Mouse (Mus musculus): ENCODE data around the gene Pan3. TPM values are rescaled to one million over a fixed set of nuclear protein-coding genes. Genes with fewer than 3 reads are reported as not detected.
"Not testable (repeated sequence)": the region's sequence is repeated elsewhere in the genome, so short reads cannot be mapped to it uniquely, and the experiment has no call there.

Pan3 gene
- polyA plus RNA-seq, 1 experiment, result 150 TPM

GRCm38 (mm10) chr5:147539409-147539808 lies 109.4 kb downstream of the Pan3 start:
- Histone ChIP-seq H3K27ac (ENCODE audit: insufficient read depth, low read depth, low read length) (no peak overlapping the region), H3K4me1 (ENCODE audit: control insufficient read depth, insufficient read depth, low read length) (peaks cover 17% of the 10 kb centered on the region), H3K4me3 (ENCODE audit: insufficient read depth, low read length) (no peak overlapping the region)
- TF ChIP-seq CTCF (IDR thresholded peaks at IDR 0.05; ENCODE audit: low read depth, low read length) (no peak), POLR2A (IDR thresholded peaks at IDR 0.05; ENCODE audit: borderline replicate concordance, low read depth, low read length) (no peak)

DNA sequence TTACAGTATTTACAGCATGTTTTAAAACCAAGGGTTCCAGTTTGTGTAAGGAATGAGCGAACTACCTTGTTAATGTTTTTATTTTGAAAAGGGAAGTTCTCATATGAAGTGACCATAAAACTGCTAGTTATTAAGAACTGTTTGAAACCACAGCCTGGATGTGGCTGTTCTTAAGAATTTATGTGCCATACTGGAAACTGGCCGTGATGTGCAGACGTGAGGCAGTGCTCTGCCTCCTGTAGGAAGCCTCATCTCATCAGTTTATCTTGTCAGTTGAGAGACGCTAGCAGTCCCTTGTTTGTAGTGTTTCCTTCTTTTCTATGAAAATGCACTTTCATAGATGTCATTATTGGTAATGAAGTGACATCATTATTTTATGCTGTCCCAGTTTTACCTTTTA lies 109.9 kb downstream of the Pan3 start:
- TF ChIP-seq CTCF (IDR thresholded peaks at IDR 0.05; ENCODE audit: low read depth, low read length) (no peak), POLR2A (IDR thresholded peaks at IDR 0.05; ENCODE audit: borderline replicate concordance, low read depth, low read length) (no peak)
- Histone ChIP-seq H3K27ac (ENCODE audit: insufficient read depth, low read depth, low read length) (no peak overlapping the region), H3K4me1 (ENCODE audit: control insufficient read depth, insufficient read depth, low read length) (peaks cover 17% of the 10 kb centered on the region), H3K4me3 (ENCODE audit: insufficient read depth, low read length) (no peak overlapping the region)

DNA sequence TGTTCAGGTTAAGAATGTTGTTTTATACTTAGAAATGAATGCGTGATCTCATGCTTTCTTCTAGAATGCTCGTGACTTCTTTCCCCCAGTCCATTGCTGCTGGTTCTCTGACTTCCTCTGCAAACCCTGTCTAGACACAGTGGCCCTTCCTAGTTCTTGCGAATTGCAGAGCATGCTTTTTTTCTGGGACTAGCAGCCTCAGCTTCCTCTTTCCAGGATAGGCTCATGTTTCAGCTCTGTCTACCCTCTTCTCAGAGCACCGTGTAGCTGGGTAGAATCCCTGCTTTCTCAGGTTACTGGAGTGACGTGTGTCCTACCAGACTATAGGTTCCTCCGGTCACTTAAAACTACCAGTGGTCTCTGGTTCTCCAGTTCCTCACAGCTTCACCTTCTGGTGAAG lies 112.3 kb downstream of the Pan3 start:
- Histone ChIP-seq H3K4me1 (ENCODE audit: control insufficient read depth, insufficient read depth, low read length) (peaks cover 17% of the 10 kb centered on the region), H3K27ac (ENCODE audit: insufficient read depth, low read depth, low read length) (peak overlapping the region; percentile 89), H3K4me3 (ENCODE audit: insufficient read depth, low read length) (no peak overlapping the region)
- TF ChIP-seq CTCF (IDR thresholded peaks at IDR 0.05; ENCODE audit: low read depth, low read length) (no peak), POLR2A (IDR thresholded peaks at IDR 0.05; ENCODE audit: borderline replicate concordance, low read depth, low read length) (no peak)

GRCm38 (mm10) chr5:147545731-147546241 lies 115.8 kb downstream of the Pan3 start:
- H3K4me1 ChIP-seq (ENCODE audit: control insufficient read depth, insufficient read depth, low read length), result peaks cover 19% of the 10 kb centered on the region
- H3K27ac ChIP-seq (ENCODE audit: insufficient read depth, low read depth, low read length), result no peak overlapping the region
- TF ChIP-seq CTCF (IDR thresholded peaks at IDR 0.05; ENCODE audit: low read depth, low read length), result no peak
- no peak for TF ChIP-seq POLR2A (IDR thresholded peaks at IDR 0.05; ENCODE audit: borderline replicate concordance, low read depth, low read length)
- no peak overlapping the region for H3K4me3 ChIP-seq (ENCODE audit: insufficient read depth, low read length)

DNA sequence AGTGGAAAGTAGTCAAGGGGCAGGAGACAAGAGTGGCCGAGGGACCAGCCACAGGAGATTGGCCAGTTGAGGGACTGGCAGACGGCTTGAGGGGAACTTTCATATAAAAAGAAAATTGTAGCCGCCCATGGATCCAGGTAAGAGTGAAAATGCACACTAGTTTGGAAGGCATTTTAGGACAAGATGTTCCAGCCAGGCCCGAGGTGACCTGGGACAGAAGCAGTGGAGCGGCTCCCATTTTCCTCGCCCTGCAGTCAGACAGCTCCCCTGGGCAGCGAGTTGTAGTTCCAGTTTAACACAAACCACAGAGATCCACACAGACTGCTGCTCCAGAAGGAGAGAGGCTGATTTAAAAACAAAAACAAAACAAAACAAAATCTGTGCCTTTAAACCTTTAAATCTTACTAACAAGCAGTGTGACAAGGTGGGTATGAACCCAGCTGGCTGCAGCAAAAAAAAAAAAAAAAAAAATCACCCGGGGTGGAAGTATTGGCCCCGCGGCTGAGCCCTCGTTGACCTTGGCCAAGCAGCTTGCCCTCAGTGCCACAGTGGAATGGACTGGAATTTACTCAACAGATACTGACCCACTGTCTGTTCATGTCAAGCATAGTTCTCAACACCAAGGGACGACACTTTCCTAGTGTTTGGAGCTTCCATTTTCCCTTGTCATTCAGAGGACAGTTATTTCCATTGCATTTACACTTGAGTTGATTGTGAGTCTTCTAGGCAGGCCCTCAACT lies 119.2 kb downstream of the Pan3 start:
- Histone ChIP-seq H3K27ac (ENCODE audit: insufficient read depth, low read depth, low read length) (no peak overlapping the region), H3K4me3 (ENCODE audit: insufficient read depth, low read length) (no peak overlapping the region), H3K4me1 (ENCODE audit: control insufficient read depth, insufficient read depth, low read length) (peaks cover 6% of the 10 kb centered on the region; the same call in 1 of the 2 replicates)
- TF ChIP-seq POLR2A (IDR thresholded peaks at IDR 0.05; ENCODE audit: borderline replicate concordance, low read depth, low read length) (no peak), CTCF (IDR thresholded peaks at IDR 0.05; ENCODE audit: low read depth, low read length) (no peak)

- TF ChIP-seq POLR2A (IDR thresholded peaks at IDR 0.05; ENCODE audit: borderline replicate concordance, low read depth, low read length) (no peak), CTCF (IDR thresholded peaks at IDR 0.05; ENCODE audit: low read depth, low read length) (no peak)
Observed at GRCm38 (mm10) chr5:147551879-147552627, 122.1 kb downstream of the Pan3 start.

DNA sequence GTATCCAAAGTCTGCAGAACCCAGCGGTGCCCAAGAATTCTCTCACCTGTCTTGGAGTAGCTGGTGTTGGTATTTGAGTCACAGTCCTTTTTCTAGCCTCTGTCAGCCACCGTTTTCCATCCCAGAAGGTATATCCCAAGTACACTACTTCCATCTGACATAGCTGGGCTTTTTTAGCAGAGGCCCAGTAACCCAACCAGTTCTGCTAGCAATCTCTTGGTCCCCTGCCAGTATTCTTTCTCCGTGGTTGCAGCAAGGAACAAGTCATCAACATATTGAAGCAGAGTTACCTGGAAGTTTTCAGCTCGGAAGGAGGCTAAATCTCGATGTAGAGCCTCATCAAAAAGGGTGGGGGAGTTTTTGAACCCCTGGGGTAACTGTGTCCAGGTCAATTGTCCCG lies 127.7 kb downstream of the Pan3 start:
- H3K4me3 ChIP-seq (ENCODE audit: insufficient read depth, low read length); H3K27ac ChIP-seq (ENCODE audit: insufficient read depth, low read depth, low read length): not testable (repeated sequence)
- peaks cover 10% of the 10 kb centered on the region for H3K4me1 ChIP-seq (ENCODE audit: control insufficient read depth, insufficient read depth, low read length)

More at GRCm38 (mm10) chr5:147551879-147552627, 122.1 kb downstream of the Pan3 start:
- H3K4me3 ChIP-seq (ENCODE audit: insufficient read depth, low read length), result no peak overlapping the region
- peaks cover 12% of the 10 kb centered on the region for H3K4me1 ChIP-seq (ENCODE audit: control insufficient read depth, insufficient read depth, low read length)
- H3K27ac ChIP-seq (ENCODE audit: insufficient read depth, low read depth, low read length), result no peak overlapping the region

DNA sequence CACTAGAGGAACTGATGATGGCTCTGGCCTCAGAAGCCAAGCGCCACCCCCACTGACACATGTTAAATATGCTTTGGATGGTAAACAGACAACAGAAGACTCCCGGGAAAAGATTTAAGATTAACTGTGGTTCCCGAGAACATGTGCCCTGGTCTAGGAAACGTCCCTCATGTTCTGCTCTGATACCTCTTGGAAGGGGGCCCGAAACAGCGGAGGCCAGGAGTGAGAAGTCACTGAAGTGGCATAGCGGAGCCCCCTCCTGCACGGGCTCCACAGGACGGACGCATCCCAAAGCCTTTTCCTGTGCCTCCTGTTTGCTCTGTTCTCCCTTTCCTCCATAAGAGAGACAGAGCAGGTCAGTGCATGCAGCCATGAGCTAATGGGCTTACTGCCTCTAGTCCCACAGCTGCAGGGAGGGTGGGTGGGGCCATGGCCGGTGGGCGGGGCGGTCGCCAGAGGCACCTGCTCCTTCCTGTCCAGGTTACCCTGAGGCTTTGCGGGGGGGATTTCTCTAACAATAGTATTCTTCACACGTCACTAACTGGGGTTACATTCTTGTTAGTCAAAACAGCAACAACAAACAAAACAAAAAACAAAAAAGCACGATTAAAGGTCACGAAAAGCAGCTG lies 133.7 kb downstream of the Pan3 start:
- no peak overlapping the region for H3K4me3 ChIP-seq (ENCODE audit: insufficient read depth, low read length)

GRCm38 (mm10) chr5:147564140-147564590 lies 134.2 kb downstream of the Pan3 start:
- no peaks in the 10 kb centered on the region for H3K4me1 ChIP-seq (ENCODE audit: control insufficient read depth, insufficient read depth, low read length)
- no peak overlapping the region for H3K27ac ChIP-seq (ENCODE audit: insufficient read depth, low read depth, low read length)
- TF ChIP-seq CTCF (IDR thresholded peaks at IDR 0.05; ENCODE audit: low read depth, low read length), result no peak
- no peak for TF ChIP-seq POLR2A (IDR thresholded peaks at IDR 0.05; ENCODE audit: borderline replicate concordance, low read depth, low read length)
- H3K4me3 ChIP-seq (ENCODE audit: insufficient read depth, low read length), result no peak overlapping the region

More for the DNA sequence above, 133.7 kb downstream of the Pan3 start:
- no peak for TF ChIP-seq POLR2A (IDR thresholded peaks at IDR 0.05; ENCODE audit: borderline replicate concordance, low read depth, low read length)
- H3K27ac ChIP-seq (ENCODE audit: insufficient read depth, low read depth, low read length), result no peak overlapping the region
- no peaks in the 10 kb centered on the region for H3K4me1 ChIP-seq (ENCODE audit: control insufficient read depth, insufficient read depth, low read length)

DNA sequence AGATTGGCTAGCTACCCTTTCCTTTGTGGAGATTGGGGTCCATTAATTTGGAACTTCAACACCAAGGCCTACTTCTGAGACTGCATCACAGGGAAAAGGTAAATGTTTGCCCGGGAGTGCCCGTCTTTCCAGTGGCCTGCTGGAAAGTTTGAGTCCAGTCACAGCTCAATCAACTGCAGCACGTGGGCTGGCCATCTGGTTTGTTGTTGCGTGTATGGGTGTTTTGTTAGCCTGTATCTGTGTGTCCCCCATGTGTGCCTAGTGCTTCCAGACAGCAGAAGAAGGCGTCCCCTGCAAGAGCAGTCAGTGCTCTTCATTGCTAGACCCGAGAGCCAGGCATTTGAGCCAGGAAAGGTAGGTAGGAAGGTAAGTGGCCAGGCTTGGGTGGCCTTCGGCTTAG lies 135.5 kb downstream of the Pan3 start:
- Histone ChIP-seq H3K27ac (ENCODE audit: insufficient read depth, low read depth, low read length) (no peak overlapping the region), H3K4me1 (ENCODE audit: control insufficient read depth, insufficient read depth, low read length) (no peaks in the 10 kb centered on the region), H3K4me3 (ENCODE audit: insufficient read depth, low read length) (no peak overlapping the region)
- TF ChIP-seq CTCF (IDR thresholded peaks at IDR 0.05; ENCODE audit: low read depth, low read length), result no peak
- no peak for TF ChIP-seq POLR2A (IDR thresholded peaks at IDR 0.05; ENCODE audit: borderline replicate concordance, low read depth, low read length)

Measured in bone marrow macrophage, adult 2 months (primary cell).